Mouse (Mus musculus) T-helper 17 cell (primary cell): Measurements from ENCODE around the gene Trp53.

Experiments used
- in situ Hi-C, 2 experiments: fragments of 300-600 bp; cut with MboI, MseI; formaldehyde crosslinking; loops; 1 replicate in 1 of 2; 2 replicates in 1 of 2; pipeline ENCODE4 v1.15.1; 2025; ENCODE audit warnings: high pct_unique_total_duplicates in 2 of 2

Trp53 gene

GRCm38 (mm10) chr11:69560896-69561854 is 19.0 kb upstream of the Trp53 start:
- in situ Hi-C loops: no loop called here

- in situ Hi-C loops: no loop called here
Observed at GRCm38 (mm10) chr11:69563373-69563772, 16.8 kb upstream of the Trp53 start.

GRCm38 (mm10) chr11:69564391-69564790 is 15.8 kb upstream of the Trp53 start:
- in situ Hi-C loops: no loop called here

- in situ Hi-C loops: no loop called here
Observed at GRCm38 (mm10) chr11:69565131-69565530, 15.0 kb upstream of the Trp53 start.

GRCm38 (mm10) chr11:69575220-69575619 is 4.9 kb upstream of the Trp53 start:
- in situ Hi-C loops: no loop called here

GRCm38 (mm10) chr11:69576307-69576706 is 3.9 kb upstream of the Trp53 start:
- in situ Hi-C loops: no loop called here

GRCm38 (mm10) chr11:69578301-69578700 is 1.9 kb upstream of the Trp53 start:
- in situ Hi-C loops: no loop called here

- in situ Hi-C loops: no loop called here
Observed at GRCm38 (mm10) chr11:69579128-69580017, 786 bp upstream of the Trp53 start.

- in situ Hi-C loops: no loop called here
Observed at GRCm38 (mm10) chr11:69580572-69581146, 500 bp downstream of the Trp53 start.

GRCm38 (mm10) chr11:69581147-69581688 is 1.1 kb downstream of the Trp53 start:
- in situ Hi-C loops: no loop called here

- in situ Hi-C loops: no loop called here
Observed at GRCm38 (mm10) chr11:69581814-69582213, 1.7 kb downstream of the Trp53 start.

- in situ Hi-C loops: no loop called here
Observed at GRCm38 (mm10) chr11:69582230-69582805, 2.2 kb downstream of the Trp53 start.

GRCm38 (mm10) chr11:69584008-69584407 is 3.8 kb downstream of the Trp53 start:
- in situ Hi-C loops: no loop called here

- in situ Hi-C loops: no loop called here
Observed at GRCm38 (mm10) chr11:69584937-69585336, 4.8 kb downstream of the Trp53 start.

- in situ Hi-C loops: no loop called here
Observed at GRCm38 (mm10) chr11:69585718-69586325, 5.7 kb downstream of the Trp53 start.

- in situ Hi-C loops: no loop called here
Observed at GRCm38 (mm10) chr11:69589207-69589834, 9.2 kb downstream of the Trp53 start.

GRCm38 (mm10) chr11:69590622-69591021 is 10.5 kb downstream of the Trp53 start:
- in situ Hi-C loops: no loop called here

- in situ Hi-C loops: no loop called here
Observed at GRCm38 (mm10) chr11:69591424-69591823, 11.3 kb downstream of the Trp53 start.

GRCm38 (mm10) chr11:69591899-69592637 is 11.9 kb downstream of the Trp53 start:
- in situ Hi-C loops: no loop called here

GRCm38 (mm10) chr11:69592799-69593198 is 12.6 kb downstream of the Trp53 start:
- in situ Hi-C loops: no loop called here
